Mouse (Mus musculus) hindbrain, postnatal 0 days (tissue): ENCODE results near the gene Rnf114. TPM values are rescaled to one million over a fixed set of nuclear protein-coding genes. Genes with fewer than 3 reads are reported as not detected.
A peak's percentile ranks its signal among the peaks of the same experiment; 100 is the strongest.

Experiments
- ATAC-seq: fragments of 200-750 bp; cut with Nextera tagmentation; 2 replicates; pipeline ENCODE4 v1.8.0; 2017; ENCODE audit warnings: mild to moderate bottlenecking, moderate TSS enrichment, moderate library complexity
- DNase-seq: peaks from one replicate; pipeline ENCODE4 v3.0.0-alpha.2; 2015; ENCODE audit warnings: low spot score
- H3K27ac ChIP-seq: fragments of 300-500 bp; sonication (generic); 2 replicates; pipeline ENCODE4 v1.5.1; 2014; ENCODE audit warnings: mild to moderate bottlenecking
- H3K27me3 ChIP-seq: fragments of 300-500 bp; sonication (generic); 2 replicates; pipeline ENCODE4 v1.6.1; 2014; ENCODE audit warnings: low read length, mixed read lengths; ENCODE audit not compliant: insufficient read depth
- H3K36me3 ChIP-seq: fragments of 300-500 bp; sonication (generic); 2 replicates; pipeline ENCODE4 v1.6.1; 2014; ENCODE audit warnings: low read length, mixed read lengths; ENCODE audit not compliant: insufficient read depth
- H3K4me1 ChIP-seq: fragments of 300-500 bp; sonication (generic); 2 replicates; pipeline ENCODE4 v1.6.1; 2014; ENCODE audit warnings: antibody characterized with exemption, low read length, mixed read lengths; ENCODE audit not compliant: insufficient read depth
- H3K4me2 ChIP-seq: fragments of 300-500 bp; sonication (generic); 2 replicates; pipeline ENCODE4 v1.6.1; 2014; ENCODE audit warnings: low read depth, mild to moderate bottlenecking, low read length, moderate library complexity, mixed read lengths
- H3K4me3 ChIP-seq: fragments of 300-500 bp; sonication (generic); 2 replicates; pipeline ENCODE4 v1.5.1; 2014; ENCODE audit warnings: low read length
- H3K9ac ChIP-seq: fragments of 300-500 bp; sonication (generic); replicated peaks from 2 replicates; pipeline ENCODE4 v1.6.1; 2014; ENCODE audit warnings: mild to moderate bottlenecking, low read length, moderate library complexity, mixed read lengths
- H3K9me3 ChIP-seq: fragments of 300-500 bp; sonication (generic); 2 replicates; pipeline ENCODE4 v1.6.1; 2016; ENCODE audit warnings: low read length, mixed read lengths
- CTCF ChIP-seq: IDR thresholded peaks from 2 replicates; pipeline ENCODE4 v1.5.1; 2016; ENCODE audit warnings: antibody characterized with exemption, control low read depth, low read depth
- WGBS: fragments of 180-500 bp; shearing (Covaris S2); extraction: QIAGEN DNeasy Blood & Tissue Kit; methylation state at CpG from one replicate; pipeline ENCODE4 v1.1.7; 2014; 5-methylcytosine and 5-hydroxymethylcytosine counted together
- polyA plus RNA-seq: library from polyadenylated mRNA; unstranded; fragments of >200 nt; fragmentation: Nextera tagmentation; extraction: Ambion mirVana; gene quantifications from 2 replicates; pipeline ENCODE4 v1.2.1, GENCODE M21; 2015
- total RNA-seq: library from RNA; depleted of rRNA; stranded (reverse); fragments of >200 nt; gene quantifications from 2 replicates; pipeline ENCODE4 v1.2.3, GENCODE M21; 2014

The Rnf114 gene
- total and polyA plus RNA-seq, 2 experiments from 2014 or later = 85.8 to 89.6 TPM

- no peak overlapping the region for H3K4me3 ChIP-seq
- H3K27ac ChIP-seq = no peak overlapping the region
- 0 out of 2 replicates have a peak, but pooled peaks cover 4% of the 10 kb centered on the region for H3K4me1 ChIP-seq
- no peak overlapping the region for H3K4me2 ChIP-seq
- H3K9ac ChIP-seq = no peak overlapping the region
- H3K36me3 ChIP-seq = no peaks in the 10 kb centered on the region
- 70% methylated on average over 12 of the region's 12 CpGs for WGBS
- DNase-seq (no peak), ATAC-seq (no peak)
- TF ChIP-seq CTCF = no peak
- H3K9me3 ChIP-seq = no peaks in the 10 kb centered on the region
- peaks cover 13% of the 10 kb centered on the region; the same call in 1 of the 2 replicates for H3K27me3 ChIP-seq
These were observed 49.3 kb downstream of the Rnf114 start for GRCm38 (mm10) chr2:167541761-167542160.

- DNase-seq = no peak
- 79% methylated on average over 4 of the region's 4 CpGs for WGBS
These were observed 49.9 kb downstream of the Rnf114 start for GRCm38 (mm10) chr2:167542361-167542760.

DNA sequence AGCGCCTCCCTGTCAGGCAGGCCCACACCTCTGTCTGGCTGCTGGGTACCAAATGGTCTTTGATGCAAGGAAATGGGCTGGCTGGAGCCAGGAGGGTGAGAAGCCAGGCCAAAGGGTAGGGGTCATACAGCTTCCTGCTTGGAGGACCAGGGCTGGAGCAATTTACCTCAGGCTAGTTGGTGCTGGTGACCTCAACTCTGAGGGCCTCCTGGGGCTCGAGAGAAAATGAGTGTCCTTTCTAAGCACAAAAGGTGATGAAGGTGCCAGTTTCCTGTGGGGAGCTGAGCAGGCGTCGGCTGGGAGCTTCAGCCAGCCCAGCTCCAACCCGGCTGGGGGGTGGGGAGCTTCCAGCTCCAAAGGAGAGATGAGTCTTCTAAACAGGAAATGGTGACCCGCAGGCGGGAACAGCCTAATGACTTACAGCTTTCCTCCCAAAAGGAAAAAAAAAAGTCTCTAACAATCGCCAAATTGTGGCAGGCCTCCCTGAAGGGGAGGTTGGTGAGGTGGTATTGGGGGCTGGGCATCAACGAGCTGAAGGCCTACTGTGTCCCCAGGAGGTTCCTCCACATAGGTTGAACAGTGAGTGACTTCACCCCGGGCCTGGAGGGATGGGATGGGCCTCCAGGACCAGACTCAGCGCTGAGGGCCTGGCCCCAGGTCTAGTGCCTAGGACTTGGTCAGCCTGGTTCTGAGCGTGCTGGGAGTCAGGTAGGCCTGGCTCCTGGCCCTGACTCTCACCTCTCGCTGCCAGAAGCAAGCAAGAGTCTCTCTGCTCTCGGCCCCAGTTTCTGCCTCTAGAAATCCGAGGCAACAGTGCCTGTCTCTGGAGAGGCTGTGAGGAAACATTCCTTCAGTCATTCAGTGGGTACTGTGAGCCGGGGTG is 50.9 kb downstream of the Rnf114 start:
- Histone ChIP-seq H3K9ac (no peak overlapping the region), H3K9me3 (no peaks in the 10 kb centered on the region), H3K27me3 (0 out of 2 replicates have a peak, but pooled peaks cover 6% of the 10 kb centered on the region), H3K4me3 (no peak overlapping the region), H3K27ac (peak overlapping the region; percentile 38; the same call in 1 of the 2 replicates), H3K4me1 (0 out of 2 replicates have a peak, but pooled peaks cover under 1% of the 10 kb centered on the region), H3K4me2 (no peak overlapping the region), H3K36me3 (no peaks in the 10 kb centered on the region)
- DNase-seq = no peak
- ATAC-seq = no peak
- TF ChIP-seq CTCF = no peak
- 29% methylated on average over 16 of the region's 16 CpGs for WGBS

More at GRCm38 (mm10) chr2:167542361-167542760, 49.9 kb downstream of the Rnf114 start:
- no peak overlapping the region for H3K4me3 ChIP-seq
- no peak for ATAC-seq
- no peak overlapping the region for H3K9ac ChIP-seq
- H3K4me1 ChIP-seq = 0 out of 2 replicates have a peak, but pooled peaks cover 4% of the 10 kb centered on the region
- no peaks in the 10 kb centered on the region for H3K9me3 ChIP-seq
- no peak overlapping the region for H3K27ac ChIP-seq
- H3K4me2 ChIP-seq = no peak overlapping the region
- H3K36me3 ChIP-seq = no peaks in the 10 kb centered on the region
- peaks cover 9% of the 10 kb centered on the region; the same call in 1 of the 2 replicates for H3K27me3 ChIP-seq
- no peak for TF ChIP-seq CTCF

- DNase-seq = no peak
- no peak for ATAC-seq
- H3K4me2 ChIP-seq = no peak overlapping the region
- 7% methylated on average over 4 of the region's 4 CpGs for WGBS
- H3K9ac ChIP-seq = no peak overlapping the region
- no peaks in the 10 kb centered on the region for H3K9me3 ChIP-seq
- no peaks in the 10 kb centered on the region for H3K4me1 ChIP-seq
- 0 out of 2 replicates have a peak, but pooled peaks cover 3% of the 10 kb centered on the region for H3K27me3 ChIP-seq
- TF ChIP-seq CTCF = no peak
- peak overlapping the region; percentile 38; the same call in 1 of the 2 replicates for H3K27ac ChIP-seq
- no peaks in the 10 kb centered on the region for H3K36me3 ChIP-seq
- H3K4me3 ChIP-seq = no peak overlapping the region
These were observed 51.5 kb downstream of the Rnf114 start for GRCm38 (mm10) chr2:167544004-167544356.

DNA sequence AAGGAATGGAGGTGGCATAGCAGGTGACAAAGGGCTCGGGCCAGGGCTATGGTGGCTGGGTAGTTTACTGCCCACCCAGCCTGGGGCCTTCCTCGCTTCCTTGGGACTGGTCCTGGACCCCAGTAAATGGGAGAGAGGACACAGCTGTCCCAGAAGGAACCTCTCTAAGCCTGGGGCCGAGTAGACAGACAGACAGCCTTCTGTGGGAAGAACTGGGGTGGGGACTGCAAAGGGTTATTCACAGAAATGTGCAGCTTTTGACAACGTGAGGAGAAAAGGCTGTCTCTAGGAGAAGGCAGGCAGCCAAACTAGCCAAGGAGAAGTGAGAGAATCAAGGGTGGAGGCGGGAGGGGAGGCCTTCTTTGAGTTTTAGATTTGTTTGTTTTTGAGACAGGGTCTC is 52.0 kb downstream of the Rnf114 start:
- WGBS = 65% methylated on average over 5 of the region's 5 CpGs
- no peak overlapping the region for H3K27ac ChIP-seq

DNA sequence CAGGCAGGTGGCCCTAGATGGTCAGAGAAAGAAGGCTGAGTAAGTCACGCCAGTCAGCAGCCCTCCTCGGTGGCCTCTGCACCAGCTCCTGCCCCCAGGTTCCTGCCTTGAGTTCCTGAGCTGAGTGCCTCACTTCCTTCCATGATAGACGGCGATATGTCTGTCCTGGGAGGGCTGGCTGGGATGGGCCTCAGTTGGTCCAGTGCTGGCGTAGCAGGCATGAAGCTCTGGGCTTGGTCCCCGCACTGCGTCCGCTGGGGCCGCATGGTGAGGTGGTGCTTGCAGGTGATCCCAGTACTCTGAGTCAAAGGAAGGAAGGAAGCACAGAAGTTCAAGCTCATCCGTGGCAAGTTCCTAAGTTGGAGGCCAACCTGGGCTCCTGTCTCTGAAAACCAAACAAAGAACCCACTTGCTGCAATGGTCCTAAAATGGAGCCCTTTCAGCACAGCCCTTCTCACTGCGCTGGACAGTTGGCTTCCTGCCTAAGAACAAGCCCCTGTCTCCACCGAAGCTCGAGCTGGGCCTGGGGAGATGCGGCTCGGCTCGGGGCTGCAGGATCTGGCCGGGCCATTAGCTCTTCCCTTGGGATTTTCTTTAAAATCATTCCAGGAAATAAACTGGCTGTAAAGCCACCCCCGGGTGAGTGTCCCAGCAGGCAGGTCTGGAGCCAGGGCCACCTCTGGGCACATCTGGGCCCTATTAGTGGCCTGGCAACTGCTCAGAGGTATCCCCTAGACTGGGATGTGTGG is 54.2 kb downstream of the Rnf114 start:
- Histone ChIP-seq H3K4me2 (no peak overlapping the region), H3K36me3 (no peaks in the 10 kb centered on the region), H3K9ac (no peak overlapping the region), H3K9me3 (no peaks in the 10 kb centered on the region), H3K4me3 (no peak overlapping the region), H3K4me1 (no peaks in the 10 kb centered on the region), H3K27ac (no peak overlapping the region), H3K27me3 (no peaks in the 10 kb centered on the region)
- no peak for TF ChIP-seq CTCF
- ATAC-seq (no peak), DNase-seq (no peak)
- WGBS = 84% methylated on average over 18 of the region's 18 CpGs

More for the DNA sequence above, 52.0 kb downstream of the Rnf114 start:
- ATAC-seq (no peak), DNase-seq (no peak)
- H3K9me3 ChIP-seq = no peaks in the 10 kb centered on the region
- no peaks in the 10 kb centered on the region for H3K4me1 ChIP-seq
- no peak overlapping the region for H3K9ac ChIP-seq
- no peak for TF ChIP-seq CTCF
- no peak overlapping the region for H3K4me3 ChIP-seq
- H3K27me3 ChIP-seq = no peaks in the 10 kb centered on the region
- H3K4me2 ChIP-seq = no peak overlapping the region
- no peaks in the 10 kb centered on the region for H3K36me3 ChIP-seq
